Mouse (Mus musculus) mouse embryonic stem cell (cell line): ENCODE measurements around the gene Jun.

Experiments
- in situ Hi-C, 2 experiments: fragments of 300-500 bp; cut with MboI; formaldehyde crosslinking; loops; 1 replicate in 1 of 2; 3 replicates in 1 of 2; pipeline ENCODE4 v1.14.3; 2019 to 2020; ENCODE audit warnings: low sequenced_read_pairs in 2 of 2, low pct_unique_long_range_greater_than_20kb in 1 of 2, mixed read lengths in 1 of 2; ENCODE audit not compliant: unreplicated experiment in 1 of 2

The Jun gene

DNA sequence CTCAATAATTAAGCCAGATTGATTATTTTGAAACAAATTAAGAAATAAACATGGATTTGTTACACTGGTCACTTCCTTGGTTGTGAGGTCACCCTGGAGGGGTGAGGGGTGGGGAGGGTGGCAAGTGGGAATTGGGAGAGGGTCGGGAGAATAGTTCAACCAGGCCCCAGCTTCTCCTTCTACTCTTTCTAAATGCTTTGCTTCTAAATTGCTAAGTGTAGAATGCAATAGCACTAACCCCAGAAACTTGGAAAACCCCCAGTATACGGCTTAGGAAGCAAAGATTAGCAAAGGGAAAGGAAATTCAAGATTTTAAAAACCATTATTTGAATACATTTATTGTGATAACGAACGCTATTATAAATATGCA is 3.3 kb downstream of the Jun start:
- in situ Hi-C loops, result no loop called here

DNA sequence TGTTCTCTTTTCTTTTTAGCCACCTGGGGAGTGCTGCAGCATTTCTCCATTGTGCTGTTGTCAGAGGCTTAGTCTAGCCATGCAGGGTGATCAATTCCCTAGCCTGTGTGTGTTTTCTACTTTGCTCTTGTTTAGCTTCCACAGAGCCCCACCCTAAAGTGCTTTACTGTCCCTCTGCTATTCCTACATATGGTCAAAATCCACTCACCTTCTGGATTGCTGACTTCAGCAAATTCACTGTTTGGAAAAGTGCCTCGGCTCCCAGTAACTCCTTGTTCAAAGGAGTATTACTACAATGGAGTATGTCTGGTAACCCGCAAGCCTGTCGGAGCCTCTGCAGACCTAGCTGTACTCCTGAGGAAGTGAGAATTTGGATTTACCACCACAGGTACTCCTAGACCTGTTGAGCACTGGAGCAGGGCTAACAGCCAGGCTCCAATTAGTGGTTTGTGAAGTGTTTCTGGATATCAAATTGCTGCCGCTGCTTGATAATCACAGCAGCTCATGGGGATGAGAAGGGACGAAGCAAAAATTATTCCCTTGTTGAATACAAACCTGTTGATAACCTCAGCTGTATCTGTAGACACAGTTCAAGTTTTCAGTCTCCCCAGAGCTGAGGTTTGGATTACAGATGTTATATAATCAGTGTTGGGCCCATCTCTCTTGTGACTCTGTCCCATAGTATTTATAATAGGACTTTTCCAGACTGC is 3.8 kb downstream of the Jun start:
- in situ Hi-C loops, result no loop called here

DNA sequence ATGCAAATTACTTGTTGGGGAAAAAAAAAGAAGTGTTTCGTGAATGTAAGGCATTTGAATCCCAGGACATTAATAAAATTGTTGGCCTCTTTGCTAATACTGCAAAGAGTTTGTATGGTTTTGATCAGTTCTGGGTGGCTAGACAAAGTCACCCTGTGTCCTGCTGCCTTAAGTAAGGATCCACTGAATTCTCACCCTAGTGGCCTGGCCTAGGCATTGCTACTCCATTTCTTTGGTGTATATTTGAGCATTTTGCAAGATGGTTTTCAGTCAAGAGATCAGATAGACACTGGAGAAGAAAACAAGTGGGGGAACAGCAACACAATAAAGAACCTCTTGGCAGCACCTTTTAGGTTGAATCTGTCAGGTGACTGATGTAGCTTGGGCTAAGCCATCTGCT is 6.9 kb downstream of the Jun start:
- in situ Hi-C loops, result no loop called here

DNA sequence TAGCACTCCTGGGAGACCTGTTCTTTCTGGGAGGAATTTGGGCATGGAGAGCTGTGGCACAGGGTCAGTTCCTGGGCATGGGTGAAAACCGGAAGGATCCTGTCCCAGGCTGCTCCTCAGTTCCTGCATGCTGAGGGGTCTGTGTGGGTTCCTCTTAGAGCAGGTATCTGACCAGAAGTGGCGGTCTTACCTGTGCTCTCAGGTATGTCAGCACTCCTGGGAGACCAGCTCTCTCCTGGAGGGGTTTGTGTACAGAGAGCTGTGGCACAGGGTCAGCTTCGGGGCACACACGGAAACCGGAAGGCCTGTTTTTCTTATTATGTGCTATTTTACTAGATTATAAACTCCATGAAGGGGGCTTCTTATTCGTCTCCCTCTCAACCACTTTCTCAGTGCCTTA is 7.3 kb downstream of the Jun start:
- in situ Hi-C loops, result no loop called here

- in situ Hi-C loops, result no loop called here
Measured at GRCm38 (mm10) chr4:95038024-95038423, 14.0 kb downstream of the Jun start.

- in situ Hi-C loops, result no loop called here
Measured at GRCm38 (mm10) chr4:95031158-95031557, 20.9 kb downstream of the Jun start.

DNA sequence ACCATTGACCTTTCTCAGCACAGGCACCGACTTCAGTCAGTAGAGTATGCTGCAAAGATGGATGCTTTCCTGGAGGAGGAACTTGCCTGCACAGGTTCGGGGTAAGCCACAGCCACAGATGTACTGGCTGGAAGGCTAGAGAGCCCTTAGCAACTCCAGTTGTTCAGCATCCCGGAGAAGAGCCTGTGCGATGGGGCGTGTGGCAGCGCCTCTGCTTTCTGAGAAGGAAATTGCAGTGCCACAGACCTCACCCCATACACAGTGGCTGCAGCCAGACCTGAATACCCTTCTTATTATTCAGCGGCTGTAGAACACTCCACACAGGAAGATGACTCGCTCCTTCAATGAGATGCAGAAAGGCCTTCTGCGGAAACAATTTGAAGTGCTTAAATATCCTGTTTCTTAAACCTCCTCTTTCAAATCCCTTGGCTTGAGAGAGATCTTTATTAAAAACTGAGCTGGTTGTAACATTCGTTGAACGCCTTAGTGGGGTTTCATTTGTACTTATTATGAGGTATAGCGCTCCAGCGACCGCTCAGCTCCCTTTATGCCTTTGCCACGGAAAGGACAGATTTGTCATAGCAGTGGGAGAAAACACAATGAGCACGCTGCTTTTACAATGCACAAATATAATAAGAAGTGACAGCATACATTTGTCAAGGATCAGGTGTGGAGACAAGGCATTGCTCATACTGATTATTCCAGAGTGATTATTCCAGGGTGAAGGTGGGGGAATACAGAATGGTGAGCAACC is 26.0 kb downstream of the Jun start:
- in situ Hi-C loops, result no loop called here

GRCm38 (mm10) chr4:95023350-95023953 is 28.6 kb downstream of the Jun start:
- in situ Hi-C loops, result loop anchor here in 1 of 2 experiments (25.0 kb wide), 2 partner anchors 539 to 889 kb away; partner anchors contain the start of gene Fggy

DNA sequence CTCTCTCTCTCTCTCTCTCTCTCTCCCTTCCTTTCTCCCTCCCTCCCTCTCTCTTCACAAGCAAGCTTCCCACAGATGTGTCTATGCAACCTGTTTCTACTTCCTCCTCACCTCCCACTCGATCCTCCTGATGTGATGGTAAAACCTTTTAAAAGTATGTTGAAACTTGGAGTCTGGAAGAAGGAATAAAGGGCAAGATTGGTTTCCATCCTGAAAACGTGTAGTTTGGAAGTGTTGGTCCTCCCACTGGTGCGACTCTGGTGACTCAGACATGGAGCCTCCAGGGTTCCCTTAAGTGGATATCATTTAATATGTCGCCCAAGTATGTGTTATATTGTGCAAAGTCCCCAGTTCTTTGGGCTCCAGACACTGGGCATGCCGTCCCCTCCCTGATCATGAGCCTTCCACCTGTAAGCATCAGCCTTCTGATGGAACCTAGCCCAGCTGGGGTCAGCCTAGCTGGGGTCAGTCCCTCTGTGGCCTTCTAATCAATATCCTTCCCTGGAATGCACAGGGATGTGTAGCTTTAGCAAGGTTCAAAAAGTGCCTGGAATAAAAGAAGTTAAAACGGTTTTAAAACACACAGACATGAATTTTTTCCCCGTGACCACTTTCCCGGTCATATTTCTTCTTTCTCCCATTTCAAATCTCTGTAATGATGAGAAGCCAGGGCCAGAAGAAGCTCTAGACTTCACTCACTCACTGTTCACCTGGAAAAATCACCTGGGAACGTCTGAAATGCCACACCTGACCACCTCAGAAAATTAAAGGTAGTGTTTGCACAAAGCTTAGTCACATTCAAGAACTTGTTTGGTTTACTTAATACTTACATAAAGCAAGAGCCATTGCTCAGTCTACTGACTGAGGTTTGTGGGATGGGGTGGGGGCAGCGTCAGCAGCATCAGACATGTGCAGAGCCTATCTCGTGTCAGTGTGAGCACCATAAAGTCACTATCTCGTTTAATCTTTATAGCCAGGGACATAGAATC is 30.1 kb downstream of the Jun start:
- in situ Hi-C loops, result loop anchor here in 1 of 2 experiments (25.0 kb wide), 2 partner anchors 540 to 890 kb away; partner anchors contain the start of gene Fggy

- in situ Hi-C loops, result loop anchor here in 1 of 2 experiments (25.0 kb wide), 2 partner anchors 542 to 892 kb away; partner anchors contain the start of gene Fggy
Measured at GRCm38 (mm10) chr4:95020201-95020600, 31.8 kb downstream of the Jun start.

DNA sequence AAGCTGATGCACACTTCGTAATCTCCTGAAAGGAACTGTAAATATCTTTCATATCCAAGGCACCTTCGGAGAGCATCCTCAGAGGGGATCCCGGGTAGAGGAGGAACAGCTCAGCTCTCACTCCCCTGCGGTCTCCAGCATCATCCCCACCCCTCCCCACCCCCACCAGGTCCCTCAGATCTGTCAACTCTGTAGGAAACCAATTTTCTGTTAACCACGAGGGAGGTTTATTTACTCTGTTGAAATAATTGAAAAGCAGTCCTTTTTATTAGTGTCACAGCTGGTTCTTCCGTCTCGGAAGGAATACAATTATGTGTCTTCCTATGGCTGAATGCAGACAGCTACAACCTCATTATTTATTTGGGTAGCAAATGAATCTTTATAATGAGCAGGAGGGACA is 33.8 kb downstream of the Jun start:
- in situ Hi-C loops, result loop anchor here in 1 of 2 experiments (25.0 kb wide), 2 partner anchors 544 to 894 kb away; partner anchors contain the start of gene Fggy

- in situ Hi-C loops, result loop anchor here in 1 of 2 experiments (25.0 kb wide), 2 partner anchors 550 to 900 kb away; partner anchors contain the start of gene Fggy
Measured at GRCm38 (mm10) chr4:95012706-95013105, 39.3 kb downstream of the Jun start.

DNA sequence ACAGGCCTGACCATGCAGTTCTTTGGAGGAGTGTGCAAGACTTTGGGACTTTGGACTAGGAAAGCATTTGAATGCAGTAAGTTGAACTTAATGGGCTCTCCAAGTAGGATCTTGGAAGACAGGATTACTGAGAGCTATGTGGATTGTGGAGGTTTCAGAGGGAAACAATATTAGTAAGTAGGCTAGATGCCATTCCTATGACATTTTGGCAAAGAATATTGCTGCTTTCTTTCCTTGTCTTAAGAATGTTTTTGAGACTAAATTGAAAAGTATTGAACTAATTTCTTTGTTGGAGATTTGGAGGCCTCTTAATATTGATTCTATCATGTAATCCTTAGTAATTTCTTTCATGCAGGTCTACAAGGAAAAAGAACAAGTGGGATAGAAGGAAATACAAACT is 39.8 kb downstream of the Jun start:
- in situ Hi-C loops, result loop anchor here in 1 of 2 experiments (25.0 kb wide), 2 partner anchors 550 to 900 kb away; partner anchors contain the start of gene Fggy

DNA sequence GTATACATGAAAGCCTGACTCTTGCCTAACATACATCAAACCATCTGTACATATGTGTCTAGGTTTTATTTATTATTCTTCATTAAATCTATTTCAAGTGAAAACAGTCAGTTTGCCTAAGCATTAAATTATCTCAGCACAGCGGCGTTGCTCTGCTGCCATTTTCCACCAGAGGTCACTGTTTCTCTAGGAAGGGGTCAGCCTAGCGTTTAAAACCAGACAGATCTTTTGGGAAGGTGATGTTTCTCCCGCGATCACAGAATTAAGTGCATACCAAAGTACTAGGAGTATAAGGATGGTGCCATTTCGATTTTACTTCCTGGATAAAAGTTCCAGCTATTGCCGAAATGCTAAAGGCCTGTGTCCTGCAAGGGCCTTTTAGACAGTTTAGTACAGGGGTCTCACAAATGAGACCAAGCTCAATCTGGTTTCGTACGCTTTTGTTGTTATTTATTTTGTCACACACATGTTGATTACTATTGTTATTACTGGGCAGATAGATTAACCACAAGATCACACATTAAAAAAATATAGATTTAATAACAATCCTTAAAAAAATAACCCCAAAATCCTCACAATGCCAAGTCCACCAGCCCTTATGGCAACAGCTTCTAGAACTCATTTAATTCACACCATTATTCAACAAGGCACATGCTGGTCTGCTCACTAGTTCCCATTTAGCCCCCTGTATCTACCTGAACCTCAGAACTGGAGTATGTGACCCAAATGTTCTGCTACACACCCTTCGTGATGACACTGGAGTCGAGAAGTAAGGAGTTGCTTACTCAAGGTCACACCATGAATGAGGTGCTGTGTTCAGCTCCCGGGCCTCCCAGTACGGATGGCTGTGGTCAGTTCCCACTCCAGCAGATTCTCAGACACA is 43.6 kb downstream of the Jun start:
- in situ Hi-C loops, result loop anchor here in 1 of 2 experiments (25.0 kb wide), 2 partner anchors 554 to 904 kb away; partner anchors contain the start of gene Fggy

GRCm38 (mm10) chr4:95007759-95008158 is 44.3 kb downstream of the Jun start:
- in situ Hi-C loops, result loop anchor here in 1 of 2 experiments (25.0 kb wide), 2 partner anchors 555 to 905 kb away; partner anchors contain the start of gene Fggy

GRCm38 (mm10) chr4:95005251-95005830 is 46.7 kb downstream of the Jun start:
- in situ Hi-C loops, result loop anchor here in 1 of 2 experiments (25.0 kb wide), 2 partner anchors 557 to 907 kb away; partner anchors contain the start of gene Fggy
